Mouse (Mus musculus) bone marrow macrophage, adult 2 months (primary cell): ENCODE measurements around the gene Oasl1. TPM values are rescaled to one million over a fixed set of nuclear protein-coding genes. Genes with fewer than 3 reads are reported as not detected.

Experiments
- H3K27ac ChIP-seq: 2 replicates; pipeline ENCODE4 v1.5.1; 2012; ENCODE audit warnings: low read depth, low read length; ENCODE audit not compliant: insufficient read depth
- H3K4me1 ChIP-seq: 2 replicates; pipeline ENCODE4 v1.6.1; 2012; ENCODE audit warnings: low read length; ENCODE audit not compliant: control insufficient read depth, insufficient read depth
- H3K4me3 ChIP-seq: 2 replicates; pipeline ENCODE4 v1.5.1; 2012; ENCODE audit warnings: mild to moderate bottlenecking, low read length, moderate library complexity; ENCODE audit not compliant: insufficient read depth
- CTCF ChIP-seq: IDR thresholded peaks from 2 replicates; pipeline ENCODE4 v1.5.1; 2012; ENCODE audit warnings: low read depth, mild to moderate bottlenecking, low read length, moderate library complexity
- POLR2A ChIP-seq: IDR thresholded peaks from 2 replicates; pipeline ENCODE4 v1.6.1; 2012; ENCODE audit warnings: mild to moderate bottlenecking, low read depth, low read length, borderline replicate concordance
- polyA plus RNA-seq: library from polyadenylated mRNA; stranded (reverse); fragments of >200 nt; gene quantifications from 2 replicates; pipeline ENCODE4 v1.2.4, GENCODE M21; 2012; ENCODE audit not compliant: missing spikeins, insufficient read depth, insufficient read length

Oasl1 gene
- polyA plus RNA-seq, 1 experiment, result 13.1 TPM

DNA sequence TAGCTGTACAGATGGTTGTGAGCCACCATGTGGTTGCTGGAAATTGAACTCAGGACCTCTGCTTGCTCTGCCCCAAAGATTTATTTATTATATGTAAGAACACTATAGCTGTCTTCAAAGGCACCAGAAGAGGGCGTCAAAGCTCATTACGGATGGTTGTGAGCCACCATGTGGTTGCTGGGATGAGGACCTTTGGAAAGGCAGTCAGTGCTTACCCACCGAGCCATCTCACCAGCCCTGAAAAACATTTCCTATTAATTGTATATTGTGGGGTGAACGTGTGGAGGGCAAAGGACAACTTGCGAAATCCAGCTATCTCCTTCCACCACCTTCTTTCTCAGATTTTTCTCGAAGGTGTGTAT, 55.8 kb downstream of the Oasl1 start:
- no peak; the same call in 1 of the 2 replicates for TF ChIP-seq CTCF
- no peak for TF ChIP-seq POLR2A
- Histone ChIP-seq H3K27ac (no peak overlapping the region), H3K4me3 (peak overlapping the region; percentile 53), H3K4me1 (no peaks in the 10 kb centered on the region)

DNA sequence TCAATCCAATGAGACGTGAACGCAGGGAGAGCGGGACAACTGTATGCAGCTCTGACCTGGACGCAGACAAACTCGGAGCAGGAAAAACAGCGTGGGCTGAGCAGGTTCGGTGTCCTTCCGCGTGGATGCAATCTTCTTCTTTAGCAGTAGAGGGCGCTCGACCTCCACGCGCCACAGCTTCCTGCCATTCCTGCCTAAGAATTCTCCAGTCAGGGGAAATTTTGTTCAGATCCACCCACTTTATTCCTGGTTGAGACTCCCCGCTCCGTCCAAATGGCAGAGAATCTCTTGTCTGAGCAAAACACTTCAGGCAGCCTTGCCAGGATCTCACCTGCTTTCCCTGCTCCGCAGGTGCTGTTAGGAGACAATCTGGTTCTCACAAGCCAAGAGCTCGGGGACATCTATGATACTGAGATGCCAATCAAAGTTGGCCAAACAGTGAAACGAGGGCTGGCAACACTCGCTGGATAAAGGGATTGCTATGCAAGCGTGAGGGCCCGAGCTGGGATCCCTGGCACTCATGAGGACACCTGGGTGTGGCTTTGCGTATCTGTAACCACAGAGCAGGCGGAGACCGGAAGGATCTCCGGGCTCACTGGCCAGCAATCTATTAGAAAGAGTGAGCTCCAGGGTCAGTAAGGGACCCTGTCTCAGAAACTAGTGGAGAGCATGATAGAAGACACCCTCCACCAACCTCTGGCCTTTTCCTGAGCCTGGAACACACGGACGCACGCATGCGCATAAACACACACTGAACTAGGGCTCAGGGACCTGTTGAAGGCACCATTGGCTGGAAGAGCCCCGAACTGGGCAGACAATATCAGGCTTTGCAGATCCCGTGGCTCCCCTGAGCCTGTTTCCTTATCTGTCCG, 56.4 kb downstream of the Oasl1 start:
- TF ChIP-seq POLR2A (no peak), CTCF (peak; percentile 41)
- Histone ChIP-seq H3K4me1 (no peaks in the 10 kb centered on the region), H3K27ac (no peak overlapping the region), H3K4me3 (peak overlapping the region; percentile 53)

DNA sequence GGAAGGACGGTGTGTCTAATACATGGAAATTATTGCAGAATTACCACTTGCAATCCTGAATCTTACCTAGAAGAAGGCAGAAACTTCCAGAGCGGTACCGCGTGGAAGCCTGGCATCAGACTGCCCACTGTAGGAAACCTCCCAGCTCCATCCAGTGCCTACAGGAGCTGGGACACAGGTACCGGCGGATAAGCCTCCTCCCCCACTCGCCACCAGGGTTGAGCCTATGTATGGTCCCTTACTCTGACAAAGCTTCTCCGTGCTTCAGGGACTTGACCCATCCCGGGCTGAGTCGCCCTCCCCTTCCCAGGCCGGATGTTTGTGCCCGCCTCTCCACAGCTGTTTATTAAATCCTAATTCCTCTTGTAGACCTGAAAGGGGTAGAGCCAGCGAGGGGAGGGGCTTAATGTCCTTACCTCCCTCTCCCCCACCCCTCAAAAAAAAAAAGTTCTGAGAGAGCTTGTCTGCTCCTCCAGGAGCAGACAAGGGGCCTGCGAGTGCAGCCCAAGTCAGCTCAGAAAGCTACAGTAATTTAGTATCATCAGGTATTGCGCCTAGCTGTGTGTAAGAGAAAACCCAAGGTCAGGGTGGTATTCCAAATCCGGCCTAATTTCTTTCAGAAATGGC, 57.2 kb downstream of the Oasl1 start:
- TF ChIP-seq CTCF (no peak), POLR2A (no peak)
- H3K4me3 ChIP-seq, result no peak overlapping the region; the same call in 1 of the 2 replicates
- H3K27ac ChIP-seq, result no peak overlapping the region
- no peaks in the 10 kb centered on the region for H3K4me1 ChIP-seq

DNA sequence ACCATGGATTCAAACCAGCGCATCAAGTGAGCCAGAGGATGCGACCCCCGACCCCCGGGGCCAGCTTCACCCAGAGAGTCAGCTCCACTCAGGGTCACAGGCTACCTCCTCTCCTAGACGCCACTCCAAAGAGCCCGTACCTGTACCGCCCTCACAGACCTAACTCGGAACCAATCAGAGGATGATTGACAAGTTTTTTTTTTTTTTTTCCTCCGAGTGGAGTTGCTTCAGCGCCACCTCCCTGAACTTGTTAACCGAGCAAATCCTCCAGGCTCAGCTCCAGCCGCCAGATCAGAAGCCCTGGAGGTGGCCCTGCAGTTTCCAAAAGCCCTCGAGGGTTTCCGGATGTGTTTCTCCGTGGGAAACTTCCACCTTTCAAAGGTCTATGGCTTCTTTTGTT, 59.0 kb downstream of the Oasl1 start:
- TF ChIP-seq CTCF, result no peak
- no peak for TF ChIP-seq POLR2A
- H3K4me3 ChIP-seq, result no peak overlapping the region
- no peak overlapping the region for H3K27ac ChIP-seq
- no peaks in the 10 kb centered on the region for H3K4me1 ChIP-seq

DNA sequence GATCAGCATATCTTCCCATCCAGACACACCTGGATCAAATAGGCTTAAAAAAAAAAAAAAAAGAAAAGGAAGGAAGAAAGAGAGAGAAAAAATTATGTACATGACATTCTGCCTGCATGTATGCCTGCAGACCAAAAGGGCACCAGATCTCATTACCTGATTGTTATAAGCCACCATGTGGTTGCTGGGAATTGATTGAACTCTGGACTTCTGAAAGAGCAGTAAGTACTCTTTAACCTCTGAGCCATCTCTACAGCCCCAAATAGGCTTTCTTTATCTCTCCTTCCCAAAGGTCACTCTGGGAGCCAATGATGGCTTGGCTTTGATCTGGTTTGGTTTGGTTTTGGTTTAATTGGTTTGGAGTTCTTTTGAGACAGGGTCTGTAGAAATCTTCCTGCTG, 62.0 kb downstream of the Oasl1 start:
- Histone ChIP-seq H3K4me3 (no peak overlapping the region), H3K4me1 (no peaks in the 10 kb centered on the region), H3K27ac (no peak overlapping the region)
- no peak for TF ChIP-seq POLR2A
- TF ChIP-seq CTCF, result no peak

Other genes with a start within 250 kb of the Oasl1 start
- gene Gltp, start 232.3 kb upstream of the Oasl1 start, polyA plus RNA-seq, result 336 and 371 TPM in 2 replicates
- 13.1 and 13.7 TPM in 2 replicates for gene Tchp, start 215.5 kb upstream of the Oasl1 start, polyA plus RNA-seq
- 102 and 116 TPM in 2 replicates for gene Ankrd13a, start 148.6 kb upstream of the Oasl1 start, polyA plus RNA-seq
- gene Git2, start 147.7 kb upstream of the Oasl1 start, polyA plus RNA-seq, result 111 and 116 TPM in 2 replicates
- gene 1500011B03Rik, start 99.8 kb upstream of the Oasl1 start, polyA plus RNA-seq, result 32.9 and 35.7 TPM in 2 replicates
- not detected in 2 replicates for gene 4930519G04Rik, start 69.6 kb upstream of the Oasl1 start, polyA plus RNA-seq
- gene Gm9936, start 64.6 kb upstream of the Oasl1 start, polyA plus RNA-seq, result not detected in 2 replicates
- 359 and 380 TPM in 2 replicates for gene Oasl2, start 26.3 kb upstream of the Oasl1 start, polyA plus RNA-seq
- gene 2210016L21Rik, start 18.9 kb downstream of the Oasl1 start, polyA plus RNA-seq, result 24.1 and 30.3 TPM in 2 replicates
- gene Hnf1a, start 47.9 kb downstream of the Oasl1 start, polyA plus RNA-seq, result not detected in 2 replicates
- gene Sppl3, start 87.9 kb downstream of the Oasl1 start, polyA plus RNA-seq, result 60.1 and 65.2 TPM in 2 replicates
- gene Gm10401, start 175.1 kb downstream of the Oasl1 start, polyA plus RNA-seq, result not detected in 2 replicates
- 22.3 and 22.7 TPM in 2 replicates for gene Acads, start 196.1 kb downstream of the Oasl1 start, polyA plus RNA-seq
- 5.2 and 6.1 TPM in 2 replicates for gene Unc119b, start 211.7 kb downstream of the Oasl1 start, polyA plus RNA-seq
- gene Mlec, start 234.9 kb downstream of the Oasl1 start, polyA plus RNA-seq, result 54.3 and 60.3 TPM in 2 replicates